Mouse (Mus musculus) forebrain, embryonic 14.5 days (tissue): ENCODE measurements around the gene Gm5592. TPM values are rescaled to one million over a fixed set of nuclear protein-coding genes. Genes with fewer than 3 reads are reported as not detected.
"Not testable (repeated sequence)": the region's sequence is repeated elsewhere in the genome, so short reads cannot be mapped to it uniquely, and the experiment has no call there.

Experiments
- ATAC-seq: fragments of 200-750 bp; cut with Nextera tagmentation; 2 replicates; pipeline ENCODE4 v1.8.0; 2017; ENCODE audit warnings: mild to moderate bottlenecking, moderate library complexity
- DNase-seq: peaks from one replicate; pipeline ENCODE4 v3.0.0-alpha.2; 2015; ENCODE audit warnings: low spot score
- H3K27ac ChIP-seq: fragments of 300-500 bp; sonication (generic); 2 replicates; pipeline ENCODE4 v1.5.1; 2014; ENCODE audit warnings: low read depth, mild to moderate bottlenecking, control low read depth, low read length, moderate library complexity
- H3K27me3 ChIP-seq: fragments of 300-500 bp; sonication (generic); replicated peaks from 2 replicates; pipeline ENCODE4 v1.6.1; 2014; ENCODE audit warnings: low read length, control low read depth, mixed read lengths; ENCODE audit not compliant: control insufficient read depth, insufficient read depth
- H3K36me3 ChIP-seq: fragments of 300-500 bp; sonication (generic); 2 replicates; pipeline ENCODE4 v1.6.1; 2014; ENCODE audit warnings: low read length, control low read depth; ENCODE audit not compliant: control insufficient read depth, insufficient read depth
- H3K4me1 ChIP-seq: fragments of 300-500 bp; sonication (generic); 2 replicates; pipeline ENCODE4 v1.6.1; 2014; ENCODE audit warnings: antibody characterized with exemption, low read length, control low read depth; ENCODE audit not compliant: control insufficient read depth, insufficient read depth
- H3K4me2 ChIP-seq: fragments of 300-500 bp; sonication (generic); 2 replicates; pipeline ENCODE4 v1.6.1; 2014; ENCODE audit warnings: mild to moderate bottlenecking, control low read depth, low read length
- H3K4me3 ChIP-seq: fragments of 300-500 bp; sonication (generic); 2 replicates; pipeline ENCODE4 v1.5.1; 2014; ENCODE audit warnings: low read depth, low read length, control low read depth
- H3K9ac ChIP-seq: fragments of 300-500 bp; sonication (generic); 2 replicates; pipeline ENCODE4 v1.6.1; 2014; ENCODE audit warnings: mild to moderate bottlenecking, low read length, control low read depth, moderate library complexity
- H3K9me3 ChIP-seq: fragments of 300-500 bp; sonication (generic); replicated peaks from 2 replicates; pipeline ENCODE4 v1.6.1; 2016; ENCODE audit warnings: low read length, control low read depth, mixed read lengths; ENCODE audit not compliant: control insufficient read depth
- WGBS: fragments of 180-500 bp; shearing (Covaris S2); extraction: QIAGEN DNeasy Blood & Tissue Kit; methylation state at CpG from one replicate; pipeline ENCODE4 v1.1.7; 2014; 5-methylcytosine and 5-hydroxymethylcytosine counted together
- polyA plus RNA-seq: library from polyadenylated mRNA; unstranded; fragments of >200 nt; fragmentation: Nextera tagmentation; extraction: Ambion mirVana; gene quantifications from 2 replicates; pipeline ENCODE4 v1.2.1, GENCODE M21; 2014

Gm5592 gene
- polyA plus RNA-seq: not detected in 2 replicates

- not testable (repeated sequence) for H3K4me3 ChIP-seq, H3K27me3 ChIP-seq, ATAC-seq, H3K36me3 ChIP-seq, DNase-seq, H3K9me3 ChIP-seq, H3K4me1 ChIP-seq, H3K27ac ChIP-seq, H3K4me2 ChIP-seq, H3K9ac ChIP-seq
- 85% methylated on average over 4 of the region's 4 CpGs for WGBS
These were observed at the start of gene Gm5592 for GRCm38 (mm10) chr7:41153541-41153940. Gene Gm5592, plus strand, starts transcription at chr7:41153841.

GRCm38 (mm10) chr7:41155806-41156205, 2.2 kb downstream of the Gm5592 start:
- not testable (repeated sequence) for DNase-seq, H3K4me1 ChIP-seq, H3K36me3 ChIP-seq, H3K27me3 ChIP-seq, H3K9me3 ChIP-seq, H3K4me2 ChIP-seq, H3K9ac ChIP-seq, ATAC-seq, H3K27ac ChIP-seq, H3K4me3 ChIP-seq
- 93% methylated on average over 2 of the region's 2 CpGs for WGBS

- not testable (repeated sequence) for H3K27ac ChIP-seq, H3K4me3 ChIP-seq, ATAC-seq, H3K36me3 ChIP-seq, H3K4me1 ChIP-seq, H3K9me3 ChIP-seq, H3K4me2 ChIP-seq, H3K9ac ChIP-seq, H3K27me3 ChIP-seq, DNase-seq
- no CpG with 5 or more reads among the region's 1 CpGs for WGBS
These were observed 4.2 kb downstream of the Gm5592 start for GRCm38 (mm10) chr7:41157879-41158278.

GRCm38 (mm10) chr7:41158562-41158961, 4.9 kb downstream of the Gm5592 start:
- not testable (repeated sequence) for ATAC-seq, H3K4me2 ChIP-seq, H3K4me1 ChIP-seq, H3K36me3 ChIP-seq, H3K9ac ChIP-seq, H3K4me3 ChIP-seq, DNase-seq, H3K27ac ChIP-seq, H3K27me3 ChIP-seq, H3K9me3 ChIP-seq
- WGBS: 75% methylated on average over 2 of the region's 2 CpGs

- Histone ChIP-seq H3K27me3 (no peaks in the 10 kb centered on the region), H3K27ac (no peak overlapping the region), H3K9ac (no peak overlapping the region), H3K4me3 (no peak overlapping the region), H3K9me3 (no peaks in the 10 kb centered on the region), H3K36me3 (no peaks in the 10 kb centered on the region), H3K4me2 (no peak overlapping the region), H3K4me1 (no peaks in the 10 kb centered on the region)
- no peak for DNase-seq
- no peak for ATAC-seq
- WGBS: 70% methylated on average over 4 of the region's 4 CpGs
These were observed 40.0 kb downstream of the Gm5592 start for GRCm38 (mm10) chr7:41193671-41194070.

Other genes starting within 250 kb of the Gm5592 start
- not detected in 2 replicates for gene 4930433I11Rik, start 166.3 kb upstream of the Gm5592 start, polyA plus RNA-seq
- gene Gm4884, start 121.1 kb upstream of the Gm5592 start, polyA plus RNA-seq: not detected in 2 replicates
- gene AI987944, start 239.5 kb downstream of the Gm5592 start, polyA plus RNA-seq: 10.1 and 11.2 TPM in 2 replicates